Mouse (Mus musculus): Measurements from ENCODE around the gene Eef1akmt2. TPM values are rescaled to one million over a fixed set of nuclear protein-coding genes. Genes with fewer than 3 reads are reported as not detected.
A peak's percentile ranks its signal among the peaks of the same experiment; 100 is the strongest.

Eef1akmt2 gene
- polyA plus RNA-seq, 1 experiment from 2014 or later, result 74.1 TPM

DNA sequence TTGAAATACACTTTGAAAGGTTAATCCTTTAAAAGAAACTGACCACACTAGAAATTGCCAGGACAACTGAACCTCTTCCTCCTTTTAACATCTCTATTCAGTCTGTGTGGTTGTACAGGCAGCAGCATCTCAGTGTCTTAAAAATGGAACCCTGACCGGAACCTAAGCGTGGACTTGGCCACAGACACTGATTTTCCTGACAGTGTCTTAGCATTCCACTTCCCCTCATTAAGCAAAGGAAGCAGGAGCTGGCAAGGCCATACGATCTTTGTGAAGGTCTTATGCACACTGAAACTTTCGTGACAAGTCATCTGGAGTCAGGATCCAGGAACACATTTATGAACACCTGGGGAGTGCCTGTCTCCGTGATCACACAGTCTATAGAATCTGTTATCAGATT, 68.4 kb downstream of the Eef1akmt2 start:
- WGBS, result 80% methylated on average over 5 of the region's 5 CpGs
- Histone ChIP-seq H3K36me3 (ENCODE audit: control insufficient read depth, insufficient read depth, low read length) (no peaks in the 10 kb centered on the region), H3K4me3 (ENCODE audit: low read depth, low read length) (no peak overlapping the region), H3K9ac (replicated peaks; ENCODE audit: low read depth, low read length) (no peak overlapping the region), H3K4me2 (replicated peaks; ENCODE audit: low read depth, low read length) (no peak overlapping the region), H3K9me3 (ENCODE audit: control insufficient read depth, low read depth, low read length) (no peaks in the 10 kb centered on the region), H3K27ac (ENCODE audit: low read length) (no peak overlapping the region), H3K4me1 (ENCODE audit: control insufficient read depth, insufficient read depth, low read length) (peaks cover 22% of the 10 kb centered on the region), H3K27me3 (ENCODE audit: control insufficient read depth, insufficient read depth, low read length) (no peaks in the 10 kb centered on the region)
- ATAC-seq (ENCODE audit: insufficient number of reproducible peaks, insufficient read depth, low FRiP score, low read depth), result no peak

DNA sequence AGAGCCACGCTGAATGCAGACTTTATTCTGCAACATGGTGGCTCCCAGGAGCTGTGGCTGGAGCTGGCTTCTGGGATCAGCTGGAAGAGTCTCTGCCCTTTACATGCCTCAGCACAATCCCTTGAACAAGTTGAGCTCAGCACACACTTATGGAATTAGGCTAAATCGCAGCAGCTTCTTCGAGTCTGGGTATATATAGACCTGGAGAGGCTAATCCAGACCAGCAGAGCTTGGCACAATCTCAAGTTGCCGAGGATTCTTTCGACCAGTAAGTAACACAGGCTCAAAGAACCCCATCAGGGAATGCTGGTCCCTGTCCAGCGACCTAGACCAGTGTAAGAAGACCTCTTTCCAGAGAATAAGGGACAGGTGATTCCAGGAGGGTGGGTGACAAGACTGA, 70.6 kb downstream of the Eef1akmt2 start:
- Histone ChIP-seq H3K9me3 (ENCODE audit: control insufficient read depth, low read depth, low read length) (no peaks in the 10 kb centered on the region), H3K9ac (replicated peaks; ENCODE audit: low read depth, low read length) (no peak overlapping the region), H3K4me2 (replicated peaks; ENCODE audit: low read depth, low read length) (no peak overlapping the region), H3K27me3 (ENCODE audit: control insufficient read depth, insufficient read depth, low read length) (no peaks in the 10 kb centered on the region), H3K36me3 (ENCODE audit: control insufficient read depth, insufficient read depth, low read length) (peaks cover 7% of the 10 kb centered on the region; the same call in 1 of the 2 replicates), H3K4me3 (ENCODE audit: low read depth, low read length) (no peak overlapping the region), H3K27ac (ENCODE audit: low read length) (peak overlapping the region; percentile 1; the same call in 1 of the 2 replicates), H3K4me1 (ENCODE audit: control insufficient read depth, insufficient read depth, low read length) (peaks cover 22% of the 10 kb centered on the region)
- no peak for ATAC-seq (ENCODE audit: insufficient number of reproducible peaks, insufficient read depth, low FRiP score, low read depth)
- WGBS, result 49% methylated on average over 6 of the region's 6 CpGs

DNA sequence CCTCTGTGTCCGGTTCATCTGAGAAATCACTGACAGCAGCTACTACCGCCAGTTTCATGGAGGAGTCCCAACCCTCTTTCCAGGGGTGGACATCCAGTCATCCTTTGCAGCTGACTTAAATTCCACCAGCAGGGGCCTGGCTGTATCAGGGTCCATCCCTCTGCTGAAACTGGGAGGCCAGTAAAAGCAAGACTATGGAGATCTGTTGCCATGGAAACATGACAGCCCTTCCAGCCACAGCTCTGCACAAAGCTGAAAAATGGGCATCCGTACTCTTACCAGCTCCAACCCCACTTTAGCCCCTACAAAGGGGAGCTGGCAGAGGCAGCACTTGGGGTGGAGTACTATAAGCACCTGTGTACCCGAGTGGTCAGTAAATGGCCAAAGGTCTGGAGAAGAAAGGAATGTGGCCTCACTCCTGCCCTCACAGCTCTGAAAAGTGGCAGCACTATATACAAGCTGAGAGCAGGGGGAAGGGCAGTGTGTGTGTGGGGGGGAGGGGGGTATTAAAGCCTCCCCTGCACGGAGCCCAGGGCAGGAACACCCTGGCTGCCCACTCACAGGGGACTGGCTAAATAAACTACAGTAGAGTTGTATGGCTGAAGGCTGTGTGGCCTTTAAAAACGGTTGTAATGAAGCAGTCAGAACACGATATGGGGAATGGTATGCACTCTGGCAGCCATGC, 71.2 kb downstream of the Eef1akmt2 start:
- H3K27me3 ChIP-seq (ENCODE audit: control insufficient read depth, insufficient read depth, low read length), result no peaks in the 10 kb centered on the region
- no peaks in the 10 kb centered on the region for H3K9me3 ChIP-seq (ENCODE audit: control insufficient read depth, low read depth, low read length)
- peak overlapping the region; percentile 1; the same call in 1 of the 2 replicates for H3K27ac ChIP-seq (ENCODE audit: low read length)
- H3K4me3 ChIP-seq (ENCODE audit: low read depth, low read length), result no peak overlapping the region
- no peak overlapping the region for H3K4me2 ChIP-seq (replicated peaks; ENCODE audit: low read depth, low read length)
- H3K9ac ChIP-seq (replicated peaks; ENCODE audit: low read depth, low read length), result no peak overlapping the region
- ATAC-seq (ENCODE audit: insufficient number of reproducible peaks, insufficient read depth, low FRiP score, low read depth), result no peak
- H3K36me3 ChIP-seq (ENCODE audit: control insufficient read depth, insufficient read depth, low read length), result peaks cover 7% of the 10 kb centered on the region; the same call in 1 of the 2 replicates
- WGBS, result 28% methylated on average over 7 of the region's 7 CpGs
- H3K4me1 ChIP-seq (ENCODE audit: control insufficient read depth, insufficient read depth, low read length), result peaks cover 17% of the 10 kb centered on the region

DNA sequence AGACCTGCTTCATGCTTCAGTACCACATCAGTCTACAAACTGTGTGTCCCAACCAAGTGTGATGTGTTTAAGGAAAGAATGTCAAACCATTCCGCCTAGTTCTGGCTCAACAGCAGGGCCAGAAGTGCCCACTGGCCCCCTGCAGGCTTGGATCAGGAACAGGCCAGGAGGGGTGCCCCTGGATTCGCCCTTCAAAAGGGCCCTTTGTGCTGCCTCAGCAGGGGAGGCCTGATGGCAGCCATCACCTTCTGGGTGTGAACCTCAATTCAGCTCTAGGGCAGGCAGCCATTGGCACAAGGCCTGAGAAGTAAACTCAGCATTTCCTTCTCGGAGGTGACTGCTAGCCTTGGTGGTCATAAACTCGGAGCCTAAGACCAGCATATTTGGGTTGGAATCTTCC, 71.9 kb downstream of the Eef1akmt2 start:
- H3K27me3 ChIP-seq (ENCODE audit: control insufficient read depth, insufficient read depth, low read length), result no peaks in the 10 kb centered on the region
- peak overlapping the region; percentile 16; the same call in 1 of the 2 replicates for H3K27ac ChIP-seq (ENCODE audit: low read length)
- 43% methylated on average over 4 of the region's 4 CpGs for WGBS
- ATAC-seq (ENCODE audit: insufficient number of reproducible peaks, insufficient read depth, low FRiP score, low read depth), result no peak
- H3K4me2 ChIP-seq (replicated peaks; ENCODE audit: low read depth, low read length), result no peak overlapping the region
- no peak overlapping the region for H3K4me3 ChIP-seq (ENCODE audit: low read depth, low read length)
- H3K4me1 ChIP-seq (ENCODE audit: control insufficient read depth, insufficient read depth, low read length), result peaks cover 16% of the 10 kb centered on the region
- H3K9me3 ChIP-seq (ENCODE audit: control insufficient read depth, low read depth, low read length), result no peaks in the 10 kb centered on the region
- peaks cover 7% of the 10 kb centered on the region; the same call in 1 of the 2 replicates for H3K36me3 ChIP-seq (ENCODE audit: control insufficient read depth, insufficient read depth, low read length)
- no peak overlapping the region for H3K9ac ChIP-seq (replicated peaks; ENCODE audit: low read depth, low read length)

DNA sequence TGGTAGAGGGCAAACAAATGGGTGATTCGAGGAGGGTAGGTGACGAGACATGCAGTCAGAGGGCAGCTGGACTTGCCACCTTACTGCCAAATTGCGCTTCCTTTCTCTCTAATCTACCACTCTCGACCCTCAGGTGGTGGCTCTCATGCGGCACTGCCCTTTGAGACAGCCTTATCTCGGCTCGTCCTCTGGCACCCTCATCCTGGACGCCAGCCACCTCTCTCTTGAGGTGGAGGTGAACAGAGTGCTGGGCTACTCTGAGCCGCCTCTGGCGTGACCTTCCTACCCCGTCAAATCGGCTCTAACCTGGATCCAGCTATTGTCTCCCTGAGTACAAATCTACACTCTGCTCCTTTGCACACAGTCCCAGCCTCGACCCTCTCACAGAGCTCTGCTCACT, 73.8 kb downstream of the Eef1akmt2 start:
- no peaks in the 10 kb centered on the region for H3K27me3 ChIP-seq (ENCODE audit: control insufficient read depth, insufficient read depth, low read length)
- no peak overlapping the region for H3K9ac ChIP-seq (replicated peaks; ENCODE audit: low read depth, low read length)
- no peak overlapping the region for H3K4me2 ChIP-seq (replicated peaks; ENCODE audit: low read depth, low read length)
- no peak overlapping the region for H3K27ac ChIP-seq (ENCODE audit: low read length)
- H3K9me3 ChIP-seq (ENCODE audit: control insufficient read depth, low read depth, low read length), result no peaks in the 10 kb centered on the region
- no peak for ATAC-seq (ENCODE audit: insufficient number of reproducible peaks, insufficient read depth, low FRiP score, low read depth)
- peaks cover 7% of the 10 kb centered on the region; the same call in 1 of the 2 replicates for H3K36me3 ChIP-seq (ENCODE audit: control insufficient read depth, insufficient read depth, low read length)
- H3K4me1 ChIP-seq (ENCODE audit: control insufficient read depth, insufficient read depth, low read length), result peaks cover 16% of the 10 kb centered on the region
- 82% methylated on average over 13 of the region's 13 CpGs for WGBS
- H3K4me3 ChIP-seq (ENCODE audit: low read depth, low read length), result no peak overlapping the region

DNA sequence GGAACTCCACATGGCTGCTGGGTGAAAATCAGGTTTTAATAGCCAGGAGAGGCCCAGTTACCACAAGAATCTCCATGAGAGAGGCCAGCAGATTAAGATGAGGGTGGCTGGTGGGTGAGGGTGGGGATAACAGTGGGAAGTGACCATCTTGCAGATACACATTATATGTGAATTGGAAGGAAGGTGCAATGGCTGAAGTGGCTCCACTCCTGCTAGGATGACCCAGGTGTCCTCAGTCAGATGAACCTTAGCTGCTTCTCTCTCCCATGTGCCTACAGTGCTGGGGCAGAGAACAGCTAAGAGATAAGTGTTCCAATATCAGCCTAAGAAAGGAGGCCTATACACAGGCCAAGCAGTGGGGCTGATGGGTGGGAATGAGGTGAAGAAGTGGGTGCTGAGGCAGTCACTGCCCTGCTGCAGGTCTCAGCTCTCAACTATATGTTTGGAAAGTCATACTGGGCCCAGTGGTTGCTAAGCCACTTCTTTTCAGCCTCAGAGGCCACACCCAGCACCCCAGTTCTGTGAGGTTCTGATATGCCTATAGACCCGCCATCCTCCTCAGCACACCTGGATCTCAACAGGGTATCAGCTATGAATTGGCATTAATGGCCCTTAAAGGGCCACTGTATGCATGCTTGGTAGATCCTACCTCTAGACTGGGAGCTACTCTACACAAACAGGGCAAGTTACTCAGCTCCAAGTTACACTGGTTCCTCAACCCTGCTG, 74.6 kb downstream of the Eef1akmt2 start:
- 100% methylated on average over 1 of the region's 1 CpGs for WGBS
- Histone ChIP-seq H3K36me3 (ENCODE audit: control insufficient read depth, insufficient read depth, low read length) (peaks cover 7% of the 10 kb centered on the region; the same call in 1 of the 2 replicates), H3K4me1 (ENCODE audit: control insufficient read depth, insufficient read depth, low read length) (peaks cover 16% of the 10 kb centered on the region), H3K4me3 (ENCODE audit: low read depth, low read length) (no peak overlapping the region), H3K9me3 (ENCODE audit: control insufficient read depth, low read depth, low read length) (no peaks in the 10 kb centered on the region), H3K27ac (ENCODE audit: low read length) (no peak overlapping the region), H3K27me3 (ENCODE audit: control insufficient read depth, insufficient read depth, low read length) (no peaks in the 10 kb centered on the region), H3K4me2 (replicated peaks; ENCODE audit: low read depth, low read length) (no peak overlapping the region), H3K9ac (replicated peaks; ENCODE audit: low read depth, low read length) (no peak overlapping the region)
- peak; percentile 62; the same call in 1 of the 2 replicates for ATAC-seq (ENCODE audit: insufficient number of reproducible peaks, insufficient read depth, low FRiP score, low read depth)

Other genes starting within 250 kb of the Eef1akmt2 start
- 15.3 and 19.2 TPM in 2 replicates for gene Lhpp, start 242.0 kb downstream of the Eef1akmt2 start, polyA plus RNA-seq (2014; fragmentation: Nextera tagmentation; extraction: Ambion mirVana)
- 16.4 and 17.2 TPM in 2 replicates for gene Fam53b, start 38.8 kb downstream of the Eef1akmt2 start, polyA plus RNA-seq (2014; fragmentation: Nextera tagmentation; extraction: Ambion mirVana)
- 38.0 and 41.4 TPM in 2 replicates for gene Abraxas2, start 6.6 kb upstream of the Eef1akmt2 start, polyA plus RNA-seq (2014; fragmentation: Nextera tagmentation; extraction: Ambion mirVana)
- gene Zranb1, start 78.5 kb upstream of the Eef1akmt2 start, polyA plus RNA-seq (2014; fragmentation: Nextera tagmentation; extraction: Ambion mirVana), result 17.3 and 18.7 TPM in 2 replicates

All from stomach, embryonic 14.5 days (tissue).